Mouse (Mus musculus): ENCODE results near the gene Alg9.
A peak's percentile ranks its signal among the peaks of the same experiment; 100 is the strongest.

Gene Alg9

DNA sequence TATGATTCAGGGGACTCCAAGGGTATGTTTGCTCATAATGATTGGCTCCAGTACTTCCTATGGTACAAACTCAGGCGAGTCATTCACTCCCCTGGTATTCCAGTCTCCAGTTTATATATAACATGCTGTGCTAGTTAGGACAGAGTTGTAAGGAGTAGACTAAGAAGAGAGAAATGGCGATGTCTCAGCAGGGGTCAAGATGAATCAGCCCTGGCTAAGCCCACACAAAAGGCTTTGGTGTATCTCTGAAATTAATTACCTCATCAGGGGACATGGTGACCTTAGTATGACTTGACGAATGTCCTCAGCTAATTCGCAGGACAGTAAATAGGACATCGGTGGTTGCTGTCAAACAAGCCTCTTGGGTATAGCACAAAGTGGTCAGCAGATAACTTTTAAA is 18.1 kb upstream of the Alg9 start:
- DNase-seq (ENCODE audit: low spot score), result no peak

- no peak for DNase-seq (ENCODE audit: low spot score)
Measured at GRCm38 (mm10) chr9:50761520-50762243, 13.1 kb upstream of the Alg9 start.

DNA sequence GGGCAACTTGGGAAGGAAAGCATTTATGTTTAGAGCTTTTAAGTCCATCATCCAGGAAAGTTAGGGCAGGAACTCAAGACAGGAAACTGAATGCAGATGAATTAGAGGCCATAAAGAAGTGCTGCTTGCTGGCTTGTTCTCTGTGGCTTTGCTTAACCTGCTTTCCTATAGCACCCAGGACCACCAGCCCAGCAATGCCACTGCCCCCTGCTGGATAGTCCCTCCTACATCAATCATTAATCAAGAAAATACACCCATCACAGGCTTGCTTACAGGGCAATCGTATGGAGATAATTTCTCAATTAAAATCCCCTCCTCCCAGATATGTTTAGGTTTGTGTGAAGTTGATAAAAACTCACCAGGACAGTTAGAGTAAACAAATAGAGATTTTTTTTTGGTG is 11.5 kb upstream of the Alg9 start:
- DNase-seq (ENCODE audit: low spot score), result peak; percentile 49

DNA sequence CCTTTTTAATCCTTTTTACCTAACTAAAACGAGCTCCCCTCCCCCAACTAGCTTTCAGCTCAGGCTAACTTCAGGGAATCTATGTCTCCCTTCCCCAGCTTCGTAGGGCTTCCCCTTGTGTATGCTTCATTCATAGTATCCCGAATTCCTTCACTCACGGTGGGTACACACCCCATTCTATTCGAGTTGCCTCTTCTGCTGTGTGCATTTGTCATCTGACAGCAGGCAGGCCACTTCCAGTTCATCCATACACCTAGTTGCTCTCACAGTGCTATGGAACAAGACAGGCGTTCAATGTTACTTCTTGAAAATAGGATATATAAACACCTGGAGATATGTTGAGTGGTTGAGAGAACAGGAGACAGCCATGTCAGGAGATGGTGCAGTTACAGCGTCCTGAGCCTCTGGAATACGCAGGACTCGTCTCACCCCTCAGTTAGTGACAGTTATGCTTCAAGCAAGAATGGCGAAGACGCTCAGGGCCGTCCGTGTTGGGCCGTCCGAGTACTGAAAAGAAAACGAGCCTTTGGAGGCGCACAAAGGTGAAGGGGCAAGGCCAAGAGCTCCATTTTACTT is 7.2 kb upstream of the Alg9 start:
- no peak for DNase-seq (ENCODE audit: low spot score)

- DNase-seq (ENCODE audit: low spot score), result peak; percentile 99
Measured at GRCm38 (mm10) chr9:50768107-50769002, 6.5 kb upstream of the Alg9 start, which contains the start of gene Fdxacb1. TSS of gene Fdxacb1 (plus strand) at chr9:50768236.

- DNase-seq (ENCODE audit: low spot score), result no peak
Measured at GRCm38 (mm10) chr9:50770011-50770410, 4.8 kb upstream of the Alg9 start.

- no peak for DNase-seq (ENCODE audit: low spot score)
Measured at GRCm38 (mm10) chr9:50774026-50774462, 775 bp upstream of the Alg9 start.

DNA sequence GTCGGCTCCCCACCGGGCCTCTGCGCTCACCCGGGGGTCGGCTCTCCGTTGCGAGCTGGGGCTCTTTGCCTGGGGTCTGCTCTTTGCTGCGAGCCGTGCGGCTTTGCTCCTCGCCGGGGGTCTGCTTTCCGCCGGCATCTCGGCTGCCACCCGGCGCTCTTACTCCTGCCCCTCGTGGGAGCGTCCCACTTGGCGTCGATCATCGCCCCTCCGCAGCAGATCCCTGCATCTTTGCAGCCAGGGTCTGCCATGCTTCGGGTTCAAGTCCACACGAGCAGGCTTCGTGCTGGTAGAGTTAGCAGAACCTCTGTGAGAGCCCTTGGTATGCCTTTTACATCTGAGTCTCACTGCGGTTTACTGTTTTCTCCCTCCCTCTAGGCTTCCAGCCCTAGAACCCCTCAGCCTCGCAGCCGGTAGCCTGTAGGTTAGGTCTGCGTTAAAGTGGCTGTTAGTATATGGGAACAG is 875 bp downstream of the Alg9 start:
- no peak for DNase-seq (ENCODE audit: low spot score)

GRCm38 (mm10) chr9:50776162-50776760 is 1.4 kb downstream of the Alg9 start:
- no peak for DNase-seq (ENCODE audit: low spot score)

- no peak for DNase-seq (ENCODE audit: low spot score)
Measured at GRCm38 (mm10) chr9:50782155-50782554, 7.3 kb downstream of the Alg9 start.

DNA sequence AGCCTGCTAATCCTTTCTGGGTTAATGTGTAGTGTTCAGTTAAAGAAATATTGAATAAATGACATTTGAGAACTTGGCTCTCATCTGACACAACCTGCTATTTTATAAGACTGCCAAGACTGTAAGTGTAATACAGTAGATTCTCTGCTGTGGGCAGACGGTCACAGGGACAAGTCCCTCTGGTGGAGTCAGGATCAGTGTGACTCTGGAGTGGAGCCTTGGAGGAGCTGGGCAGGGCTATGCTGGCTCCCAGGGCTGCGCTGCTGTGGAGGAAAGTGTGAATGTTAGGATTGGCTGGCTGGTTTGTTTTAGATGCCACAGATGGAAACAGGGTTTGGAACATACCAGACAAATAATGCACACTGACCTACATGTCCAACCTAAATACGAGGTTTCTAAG is 20.4 kb downstream of the Alg9 start:
- no peak for DNase-seq (ENCODE audit: low spot score)

DNA sequence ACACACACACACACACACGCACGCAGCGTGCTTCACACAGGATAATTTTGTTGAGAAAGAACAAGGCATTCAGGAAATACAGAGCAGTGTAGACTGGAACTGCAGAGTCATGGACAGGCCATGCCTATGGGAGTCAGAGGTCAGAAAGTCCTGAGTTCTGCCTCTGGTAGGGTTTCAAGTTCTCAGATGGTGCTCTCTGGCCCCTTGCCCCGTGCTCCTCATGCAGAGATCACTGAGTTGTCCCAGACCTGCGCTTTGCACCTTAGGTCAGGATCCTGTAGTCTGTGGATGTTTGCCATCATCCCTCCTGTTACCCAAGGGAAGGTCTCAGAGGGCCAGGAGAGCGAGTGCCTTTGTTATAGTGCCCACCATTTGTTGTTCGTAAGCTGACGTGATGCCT is 22.0 kb downstream of the Alg9 start:
- DNase-seq (ENCODE audit: low spot score), result no peak

DNA sequence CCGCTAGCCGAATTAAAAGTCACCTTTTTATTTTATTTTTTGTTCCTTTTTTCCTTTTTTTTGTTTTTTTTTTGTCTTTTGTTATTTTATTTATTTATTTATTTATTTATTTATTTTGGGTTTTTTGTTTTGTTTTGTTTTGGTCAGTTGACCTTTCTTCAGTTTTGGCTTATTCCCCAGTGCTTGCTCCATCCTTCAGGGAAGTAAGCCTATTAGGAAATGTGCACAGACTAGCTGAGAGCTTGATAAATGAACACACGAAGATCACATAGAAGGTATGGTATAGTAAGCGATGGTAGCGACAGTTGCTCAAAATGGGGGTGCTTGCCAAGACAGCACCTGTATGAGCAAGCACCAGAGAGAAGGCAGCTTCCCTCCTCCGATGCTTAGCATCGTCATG is 22.8 kb downstream of the Alg9 start:
- DNase-seq (ENCODE audit: low spot score), result no peak

- no peak for DNase-seq (ENCODE audit: low spot score)
Measured at GRCm38 (mm10) chr9:50798368-50798767, 23.5 kb downstream of the Alg9 start.

DNA sequence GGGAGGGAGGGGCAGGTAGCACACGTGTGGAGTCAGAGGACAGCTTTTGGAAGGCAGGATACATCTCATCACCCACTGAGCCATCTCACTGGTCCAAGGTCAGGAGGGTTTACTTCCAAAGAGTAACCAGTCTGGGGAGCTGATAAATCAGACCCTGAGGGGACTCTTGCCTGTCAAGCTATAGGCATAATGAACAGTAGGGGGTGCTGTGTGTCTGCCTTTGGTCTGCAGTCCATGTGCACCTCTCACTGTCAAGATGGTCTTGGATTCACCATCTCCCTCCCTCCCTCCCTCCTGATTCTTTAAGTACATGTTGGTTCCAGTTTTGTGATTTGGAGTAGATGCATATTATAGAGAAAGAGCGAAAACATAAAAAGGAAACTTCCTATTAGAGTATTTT is 26.2 kb downstream of the Alg9 start:
- peak; percentile 32 for DNase-seq (ENCODE audit: low spot score)

GRCm38 (mm10) chr9:50803055-50803671 is 28.3 kb downstream of the Alg9 start:
- no peak for DNase-seq (ENCODE audit: low spot score)

DNA sequence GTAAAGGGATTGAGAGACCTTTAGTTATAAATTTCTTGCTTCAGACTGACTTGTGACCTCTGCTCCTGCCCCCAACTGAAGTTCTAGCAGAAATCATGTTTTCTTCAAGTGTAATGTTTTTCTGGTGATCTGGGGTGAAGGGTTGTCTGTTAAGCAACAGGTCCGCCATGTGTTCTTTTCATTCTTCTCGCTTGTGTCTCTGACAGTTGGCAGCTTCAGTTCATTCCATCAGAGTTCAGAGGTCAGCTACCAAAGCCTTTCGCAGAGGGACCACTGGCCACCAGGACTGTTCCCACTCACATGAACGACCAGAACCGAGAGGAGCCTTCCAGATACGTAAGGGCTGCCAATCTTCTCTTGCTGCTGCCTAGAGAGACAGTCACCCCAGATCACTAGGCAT is 33.7 kb downstream of the Alg9 start:
- no peak for DNase-seq (ENCODE audit: low spot score)

DNA sequence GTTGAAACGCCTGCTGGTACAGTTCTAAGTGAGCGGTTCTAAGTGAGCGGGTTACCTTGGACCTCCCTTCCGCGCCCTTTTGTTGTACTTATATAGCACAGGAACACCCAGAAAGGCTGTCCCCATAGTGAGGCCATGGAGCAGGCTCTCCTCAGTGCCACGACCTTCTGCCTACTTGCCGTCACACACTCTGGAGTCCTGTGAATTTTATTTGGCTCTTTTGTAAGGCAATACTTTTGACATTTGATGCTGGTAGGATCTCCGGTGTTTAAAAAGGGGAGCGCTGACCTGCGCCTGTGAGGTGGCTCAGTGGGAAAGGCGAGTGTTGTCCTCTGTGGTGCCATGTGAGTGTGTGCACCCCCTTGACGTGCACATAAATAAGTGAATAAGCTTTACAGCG is 34.3 kb downstream of the Alg9 start:
- DNase-seq (ENCODE audit: low spot score), result no peak

DNA sequence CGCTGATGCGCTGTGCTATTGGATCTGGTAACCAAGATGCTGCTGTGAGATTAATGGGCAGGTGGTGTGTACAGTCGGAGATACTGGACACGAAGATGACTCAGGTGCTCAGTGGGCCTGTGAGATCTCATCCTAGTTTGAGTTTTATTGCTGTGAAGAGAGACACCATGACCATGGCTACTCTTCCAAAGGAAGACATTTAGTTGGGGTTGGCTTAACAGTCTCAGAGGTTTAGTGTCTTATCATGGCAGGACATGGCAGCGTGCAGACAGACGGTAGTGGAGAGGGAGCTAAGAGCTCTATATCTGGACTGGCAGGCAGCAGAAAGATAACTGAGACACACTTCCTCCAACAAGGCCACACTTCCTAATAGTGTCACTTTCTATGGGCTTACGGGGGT is 36.4 kb downstream of the Alg9 start:
- DNase-seq (ENCODE audit: low spot score), result no peak

- no peak for DNase-seq (ENCODE audit: low spot score)
Measured at GRCm38 (mm10) chr9:50811746-50812145, 36.9 kb downstream of the Alg9 start.

DNA sequence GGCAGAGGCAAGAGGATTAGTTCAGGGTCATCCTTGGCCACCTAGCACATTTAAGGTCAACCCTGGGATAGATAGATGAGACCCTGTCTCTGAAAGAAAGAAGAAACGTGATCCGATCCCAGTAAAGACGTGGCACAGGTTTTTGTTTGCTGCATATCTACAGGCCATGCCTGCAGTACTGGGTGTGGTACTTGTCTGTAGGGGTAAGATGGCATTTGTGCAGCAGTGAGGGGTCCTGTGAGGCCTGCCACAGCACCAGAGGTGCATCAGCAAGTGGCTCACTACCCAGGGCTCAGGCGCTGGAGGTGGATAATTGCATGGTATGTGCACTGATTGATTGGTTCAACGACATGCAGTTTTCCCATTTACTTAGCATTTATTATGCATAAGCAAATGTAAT is 39.0 kb downstream of the Alg9 start:
- no peak for DNase-seq (ENCODE audit: low spot score)

DNA sequence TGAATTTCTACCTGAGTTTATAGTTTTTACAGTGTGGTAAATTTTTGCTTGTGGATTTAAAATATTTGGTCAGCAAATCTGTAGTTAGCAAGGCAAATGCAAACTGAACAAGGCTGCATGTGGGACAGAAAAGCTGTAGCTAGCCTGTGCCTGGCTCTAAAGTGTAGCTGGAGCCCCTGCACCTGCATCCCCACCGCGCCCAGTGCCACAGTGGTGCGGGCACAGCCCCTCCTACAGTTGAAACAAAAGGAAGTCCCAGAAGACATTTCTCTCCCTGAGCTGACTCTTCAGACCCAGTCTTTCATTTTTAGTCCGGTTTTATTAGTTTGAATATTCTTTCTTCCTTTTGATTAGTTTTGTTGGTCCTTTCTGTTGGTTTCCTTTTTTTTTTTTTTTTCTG is 40.8 kb downstream of the Alg9 start:
- no peak for DNase-seq (ENCODE audit: low spot score)
